Mouse (Mus musculus) lung, adult 10 weeks (tissue): ENCODE measurements around the gene Otud5. TPM values are rescaled to one million over a fixed set of nuclear protein-coding genes. Genes with fewer than 3 reads are reported as not detected.

Source experiments
- polyA plus RNA-seq: library from polyadenylated mRNA; stranded (reverse); fragments of 350-450 nt; fragmentation: Illumina TruSeq; extraction: RNeasy Lipid Tissue Mini Kit (QIAGEN cat#74804); gene quantifications from one replicate; pipeline ENCODE4 v1.2.3, GENCODE M21; 2014; ENCODE audit warnings: low read depth, low replicate concordance; ENCODE audit not compliant: insufficient read depth

Otud5 gene
- 30.7 TPM for polyA plus RNA-seq

DNA sequence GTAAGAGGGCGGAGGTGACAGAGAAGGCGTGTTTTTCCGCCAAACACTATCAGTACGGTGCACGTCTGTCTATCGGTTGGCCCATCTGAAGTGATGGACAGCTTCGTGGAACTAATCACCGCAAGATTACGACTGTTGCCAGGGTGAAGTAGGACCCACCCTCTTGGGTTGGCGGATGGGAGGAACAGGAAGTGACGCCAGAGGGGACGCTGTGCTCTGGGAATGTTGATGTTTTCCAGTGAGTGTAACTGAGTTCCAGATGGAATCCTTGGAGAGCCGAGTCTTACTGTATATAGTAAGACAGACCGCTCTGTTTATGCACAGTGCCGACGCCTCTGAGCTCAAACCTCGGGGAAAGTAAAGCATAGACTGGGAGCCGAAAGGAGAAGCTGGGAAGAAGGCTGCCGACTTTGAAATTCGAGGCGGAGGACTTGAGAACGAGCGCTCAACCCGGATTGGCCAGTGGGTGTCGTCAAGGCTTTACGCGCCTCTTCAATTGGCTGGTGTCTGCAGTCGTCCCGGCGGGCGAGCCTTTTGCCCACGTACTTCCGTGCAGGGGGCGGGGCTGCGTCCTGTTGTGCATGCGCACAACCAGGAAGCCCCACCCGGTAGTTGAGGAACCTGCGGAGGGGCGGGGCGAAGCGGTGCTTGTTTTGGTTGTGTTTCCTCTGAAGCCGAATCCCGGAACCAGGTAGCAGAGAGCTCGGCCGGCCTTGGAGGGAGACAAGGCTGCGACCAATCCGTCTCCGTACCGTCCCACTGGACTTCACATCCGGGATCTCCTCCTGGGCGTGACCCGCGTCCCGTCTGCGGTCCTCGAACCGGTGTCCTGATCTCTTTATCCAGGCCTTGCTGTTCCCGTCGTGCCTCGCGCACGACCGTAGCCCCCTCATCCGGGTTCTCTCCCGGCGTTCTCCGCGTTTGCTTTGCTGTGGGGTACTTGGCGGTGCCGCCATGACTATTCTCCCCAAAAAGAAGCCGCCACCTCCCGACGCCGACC is at the start of gene Otud5:
Gene Otud5 (plus strand): TSS at position 202 of the 1,000 bp plus-strand sequence.

DNA sequence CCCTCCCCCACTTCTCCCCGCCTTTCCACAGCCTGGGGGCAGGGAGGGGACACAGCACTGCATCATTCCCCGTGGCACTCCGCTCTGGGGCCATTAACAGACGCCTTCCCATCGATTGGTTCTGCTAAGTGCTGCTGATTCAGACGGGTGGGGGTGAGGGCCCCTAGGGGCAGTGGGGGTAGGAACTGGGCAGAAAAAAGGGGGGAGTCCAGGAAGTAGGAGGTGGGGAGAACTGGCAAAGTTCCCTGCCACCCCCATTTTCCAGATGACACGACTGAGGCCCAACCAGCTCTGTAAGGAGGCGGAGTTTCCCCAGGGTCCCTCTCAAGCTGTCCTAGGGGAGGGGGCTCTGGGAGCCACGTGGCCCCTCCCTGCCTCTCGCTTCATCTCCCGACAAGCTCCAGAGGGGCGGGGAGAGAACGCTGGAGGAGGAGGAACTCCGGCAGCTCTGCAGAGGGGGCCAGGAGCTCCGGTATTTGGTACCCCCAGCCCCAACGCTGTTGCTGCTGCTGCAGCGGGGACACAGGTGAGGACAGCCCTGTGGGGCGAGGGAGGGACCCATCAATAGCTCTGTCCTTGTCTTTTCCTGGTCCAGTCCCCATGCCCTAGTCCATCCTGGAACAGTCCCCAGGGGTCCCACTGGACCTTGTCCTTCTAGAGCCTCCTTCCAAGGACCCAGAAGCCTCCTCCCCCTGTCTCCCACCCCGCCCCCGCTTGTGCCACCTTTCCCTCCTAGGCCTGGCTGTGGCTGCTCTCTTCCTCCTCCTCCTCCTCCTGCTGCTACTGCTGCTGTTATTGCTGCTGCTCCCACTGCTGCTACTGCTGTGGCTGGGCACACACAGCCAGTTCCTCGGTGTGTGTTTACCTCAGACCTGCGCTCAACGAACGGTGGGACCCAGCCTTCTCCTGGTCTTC is 19.0 kb upstream of the Otud5 start, which contains the start of gene Kcnd1:
Gene Kcnd1 (plus strand): TSS at position 425 of the 915 bp plus-strand sequence.

DNA sequence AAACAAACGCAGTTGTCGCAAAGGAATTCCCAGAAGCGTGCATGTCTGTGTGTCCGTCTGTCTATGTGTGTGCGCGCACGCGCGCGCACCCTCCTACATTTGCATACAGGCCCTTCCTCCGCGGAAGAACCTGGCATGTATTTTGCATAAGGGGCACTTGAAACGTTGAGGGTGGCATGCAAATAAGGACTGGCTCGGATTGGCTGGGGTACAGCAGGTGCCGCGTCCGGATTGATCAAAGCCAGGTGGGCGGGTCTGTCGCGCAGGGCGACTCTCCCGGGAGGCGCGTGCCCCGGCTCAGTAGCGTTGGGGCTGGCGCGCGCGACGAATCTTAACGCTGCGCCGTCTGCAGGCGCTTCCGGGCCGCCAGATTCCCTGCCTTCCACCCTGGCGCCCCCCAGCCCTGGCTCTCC is 36.8 kb downstream of the Otud5 start, which contains the start of gene Pim2:
Gene Pim2 (plus strand): TSS at position 256 of the 413 bp plus-strand sequence.

DNA sequence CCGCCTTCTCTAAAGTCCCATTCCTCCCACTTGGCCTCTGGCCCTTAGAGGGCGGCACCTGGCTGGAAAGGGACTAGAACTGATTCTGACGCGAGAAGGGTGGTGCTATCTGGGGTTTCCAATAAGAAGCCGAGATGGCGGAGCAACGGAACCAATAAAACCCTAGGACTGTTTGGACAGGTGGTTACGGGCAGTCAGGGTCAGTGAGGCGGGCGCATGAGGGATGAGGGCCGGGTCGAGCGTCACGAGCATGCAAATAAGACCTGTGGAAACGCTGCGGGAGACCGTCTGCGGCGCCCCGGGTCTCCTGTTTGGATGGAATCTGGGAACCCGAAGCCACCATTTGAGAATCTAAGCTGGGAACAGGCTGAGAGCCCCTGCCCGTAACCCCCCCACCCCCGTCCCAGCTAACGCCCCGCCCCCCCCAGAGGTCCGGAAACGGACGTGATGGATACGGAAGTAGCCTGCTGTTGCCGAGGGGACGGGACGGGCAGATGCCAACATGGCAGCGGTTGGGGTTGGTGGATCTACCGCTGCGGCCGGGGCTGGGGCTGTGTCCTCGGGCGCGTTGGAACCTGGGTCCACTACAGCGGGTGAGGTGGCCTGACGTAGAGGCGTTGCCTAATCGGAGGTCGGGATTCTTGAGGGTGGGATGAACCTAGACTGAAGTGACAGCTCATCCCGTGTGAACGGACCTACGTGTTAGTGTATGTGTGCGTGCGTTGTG is 42.8 kb downstream of the Otud5 start, which contains the start of gene Slc35a2:
Gene Slc35a2 (plus strand): TSS at position 188 of the 727 bp plus-strand sequence.

DNA sequence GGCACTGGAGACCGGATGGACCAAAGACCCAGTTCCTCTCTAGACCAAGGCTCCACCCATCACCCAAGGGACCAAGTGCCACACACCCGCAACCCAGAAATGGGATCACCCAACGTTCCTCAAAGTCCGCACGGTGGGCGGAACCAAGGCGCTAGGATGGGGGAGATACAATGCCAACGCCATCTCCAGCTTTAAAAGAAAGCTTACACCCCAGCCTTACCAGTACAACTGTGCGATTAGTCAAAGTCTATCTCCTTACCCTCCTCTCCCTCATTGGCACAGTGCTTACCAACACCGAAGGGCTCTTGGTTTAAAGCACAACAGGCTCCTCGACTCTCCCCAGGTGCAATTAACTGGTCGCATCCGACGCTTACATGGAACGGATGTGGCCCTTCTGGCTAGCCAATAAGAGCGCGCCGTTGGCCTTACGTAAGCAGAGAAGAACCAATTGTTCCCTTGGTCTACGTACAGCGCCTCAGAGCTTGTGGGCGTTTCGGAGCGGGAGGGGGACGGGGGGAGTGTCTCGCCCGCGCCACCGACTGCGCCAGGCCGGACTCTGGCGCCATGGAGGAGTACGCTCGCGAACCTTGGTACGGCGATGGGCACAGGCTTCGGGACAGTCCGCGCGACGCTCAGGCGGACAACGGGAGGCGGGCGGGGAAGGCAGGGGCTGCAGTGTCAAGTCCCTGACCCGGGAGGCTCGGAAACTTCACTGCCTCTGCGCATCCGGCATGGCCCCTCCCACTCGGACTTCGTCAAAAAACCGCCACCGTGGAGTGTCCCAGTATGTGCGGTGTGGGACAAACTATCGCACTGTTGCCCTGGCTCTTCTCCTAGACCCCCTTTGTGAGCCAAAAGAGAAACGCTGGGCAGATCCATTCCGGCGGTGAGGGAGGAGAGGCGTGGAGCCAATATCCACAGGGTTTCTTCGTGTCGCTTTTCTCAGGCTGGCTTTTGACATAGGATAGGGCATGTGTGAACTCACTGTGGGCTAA is 58.0 kb downstream of the Otud5 start, which contains the start of the genes Pqbp1 and Timm17b:
Gene Pqbp1 (minus strand): TSS at position 390 of the 995 bp plus-strand sequence.
Gene Timm17b (plus strand): TSS at position 478 of the 995 bp plus-strand sequence.

DNA sequence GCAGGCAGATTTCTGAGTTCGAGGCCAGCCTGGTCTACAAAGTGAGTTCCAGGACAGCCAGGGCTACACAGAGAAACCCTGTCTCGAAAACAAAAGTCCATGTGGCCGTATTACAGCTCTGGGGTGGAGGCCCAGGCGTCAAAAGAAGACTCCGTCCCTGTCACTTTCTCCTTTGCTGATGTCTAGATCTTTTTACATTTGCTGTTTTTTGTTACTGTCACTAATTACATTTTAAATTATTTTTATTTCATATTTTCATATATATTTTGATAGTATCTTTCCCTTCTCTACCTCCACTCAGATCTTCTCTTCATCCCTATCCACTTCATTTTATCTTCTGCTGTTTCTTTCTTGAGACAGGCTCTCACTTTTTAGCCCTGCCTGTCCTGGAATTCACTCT is 66.6 kb downstream of the Otud5 start, which contains the start of gene Gm10491:
Gene Gm10491 (minus strand): TSS at position 101 of the 400 bp plus-strand sequence.

DNA sequence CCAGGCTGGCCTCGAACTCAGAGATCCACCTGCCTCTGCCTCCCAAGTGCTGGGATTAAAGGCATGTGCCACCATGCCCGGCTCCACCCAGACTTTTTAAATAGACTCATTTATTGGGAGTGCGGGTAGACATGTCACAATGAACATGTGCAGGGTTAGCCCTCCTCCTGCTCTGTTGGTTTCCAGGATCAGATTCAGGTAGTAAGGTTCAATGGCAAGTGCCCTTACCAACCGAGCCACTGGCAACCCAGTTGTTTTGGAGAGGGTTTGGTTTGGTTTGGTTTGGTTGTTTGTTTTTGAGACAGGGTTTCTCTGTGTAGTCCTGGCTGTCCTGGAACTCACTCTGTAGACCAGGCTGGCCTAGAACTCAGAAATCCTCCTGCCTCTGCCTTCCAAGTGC is 68.1 kb downstream of the Otud5 start, which contains the start of gene Gm10490:
Gene Gm10490 (plus strand): TSS at position 301 of the 400 bp plus-strand sequence.

DNA sequence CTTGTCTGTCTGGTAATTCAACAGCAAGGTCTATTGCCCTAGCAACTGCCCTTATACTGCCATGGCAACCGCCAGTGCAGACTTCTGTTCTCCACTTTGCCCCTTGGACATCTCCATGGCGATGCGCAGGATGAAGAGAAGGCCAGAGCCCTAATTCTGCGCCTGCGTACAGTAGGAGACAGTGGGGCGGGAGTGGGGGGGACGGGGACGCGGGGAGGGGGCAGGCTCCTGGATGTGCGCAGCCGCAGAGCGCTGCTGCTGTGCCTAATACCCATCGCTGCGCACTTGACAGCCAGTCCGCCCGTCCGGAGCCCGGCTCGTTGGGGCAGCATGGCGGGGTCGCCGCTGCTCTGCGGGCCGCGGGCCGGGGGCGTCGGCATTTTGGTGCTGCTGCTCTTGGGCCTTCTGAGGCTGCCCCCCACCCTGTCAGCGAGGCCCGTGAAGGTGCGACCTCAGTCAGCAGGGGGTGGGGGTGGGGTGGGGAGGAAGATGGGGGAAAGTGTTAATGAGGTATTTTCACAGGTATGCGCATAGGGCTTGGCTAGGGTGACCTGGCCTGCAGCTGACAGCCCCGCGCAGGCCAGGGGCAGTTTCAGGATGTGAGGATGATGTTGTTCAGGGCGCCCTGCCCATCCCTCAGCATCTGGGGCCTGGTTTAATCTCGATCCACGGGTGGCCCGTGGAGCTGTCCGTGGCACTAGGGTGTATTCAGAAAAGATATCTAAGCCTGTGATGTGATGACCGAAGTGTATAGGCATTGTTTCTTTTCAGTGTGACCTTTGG is 78.6 kb downstream of the Otud5 start, which contains the start of gene Pcsk1n:
Gene Pcsk1n (plus strand): TSS at position 222 of the 783 bp plus-strand sequence.

Other genes with a start within 250 kb of the Otud5 start
- gene Ccdc22, start 235.8 kb upstream of the Otud5 start, polyA plus RNA-seq = 11.5 TPM
- gene Cacna1f, start 234.3 kb upstream of the Otud5 start, polyA plus RNA-seq = 0.08 TPM
- gene Syp, start 202.9 kb upstream of the Otud5 start, polyA plus RNA-seq = 4.0 TPM
- gene Prickle3, start 184.1 kb upstream of the Otud5 start, polyA plus RNA-seq = 4.0 TPM
- gene Plp2, start 170.0 kb upstream of the Otud5 start, polyA plus RNA-seq = 161 TPM
- 6.1 TPM for gene Magix, start 160.1 kb upstream of the Otud5 start, polyA plus RNA-seq
- 18.2 TPM for gene Gpkow, start 144.2 kb upstream of the Otud5 start, polyA plus RNA-seq
- 86.4 TPM for gene Wdr45, start 127.0 kb upstream of the Otud5 start, polyA plus RNA-seq
- not detected for gene Gm45208, start 119.1 kb upstream of the Otud5 start, polyA plus RNA-seq
- gene Praf2, start 112.9 kb upstream of the Otud5 start, polyA plus RNA-seq = 16.3 TPM
- 6.8 TPM for gene Ccdc120, start 90.5 kb upstream of the Otud5 start, polyA plus RNA-seq
- gene Tfe3, start 78.8 kb upstream of the Otud5 start, polyA plus RNA-seq = 19.0 TPM
- 20.6 TPM for gene Gripap1, start 51.6 kb upstream of the Otud5 start, polyA plus RNA-seq
- gene Kcnd1, start 19.1 kb upstream of the Otud5 start, polyA plus RNA-seq = 0.20 TPM
- gene Pim2, start 36.9 kb downstream of the Otud5 start, polyA plus RNA-seq = 6.7 TPM
- gene Slc35a2, start 42.7 kb downstream of the Otud5 start, polyA plus RNA-seq = 24.4 TPM
- 63.7 TPM for gene Pqbp1, start 57.9 kb downstream of the Otud5 start, polyA plus RNA-seq
- gene Timm17b, start 58.0 kb downstream of the Otud5 start, polyA plus RNA-seq = 46.0 TPM
- gene Gm10491, start 66.5 kb downstream of the Otud5 start, polyA plus RNA-seq = not detected
- gene Gm10490, start 68.2 kb downstream of the Otud5 start, polyA plus RNA-seq = not detected
- 0.17 TPM for gene Pcsk1n, start 78.5 kb downstream of the Otud5 start, polyA plus RNA-seq
- gene Eras, start 87.2 kb downstream of the Otud5 start, polyA plus RNA-seq = not detected
- gene Hdac6, start 106.5 kb downstream of the Otud5 start, polyA plus RNA-seq = 3.4 TPM
- gene Gata1, start 136.7 kb downstream of the Otud5 start, polyA plus RNA-seq = 0.48 TPM
- gene Glod5, start 177.1 kb downstream of the Otud5 start, polyA plus RNA-seq = not detected
- 7.2 TPM for gene Suv39h1, start 233.4 kb downstream of the Otud5 start, polyA plus RNA-seq
- 8.4 TPM for gene Was, start 249.1 kb downstream of the Otud5 start, polyA plus RNA-seq